Mouse (Mus musculus) CH12.LX (cell line): ENCODE measurements around the gene Cbfb. TPM values are rescaled to one million over a fixed set of nuclear protein-coding genes. Genes with fewer than 3 reads are reported as not detected.

Source experiments
- DNase-seq: peaks from one replicate; pipeline ENCODE4 v3.0.0-alpha.2; 2013; ENCODE audit errors: extremely low read depth
- H3K27ac ChIP-seq: 2 replicates; pipeline ENCODE4 v1.5.1; 2012; ENCODE audit warnings: low read depth, mild to moderate bottlenecking, control low read depth, moderate library complexity; ENCODE audit not compliant: insufficient read depth
- H3K27me3 ChIP-seq: replicated peaks from 2 replicates; pipeline ENCODE3; 2012; ENCODE audit warnings: inconsistent platforms
- H3K36me3 ChIP-seq, 2 experiments: replicated peaks in 1 of 2; 2 replicates each; pipeline versions ENCODE3 to v1.6.1; 2012; ENCODE audit warnings: inconsistent platforms in 1 of 2, low read length in 1 of 2, mild to moderate bottlenecking in 1 of 2, mixed read lengths in 1 of 2, moderate library complexity in 1 of 2; ENCODE audit not compliant: control insufficient read depth in 1 of 2, insufficient read depth in 1 of 2
- H3K4me1 ChIP-seq, 2 experiments: 2 replicates each; pipeline ENCODE4 v1.6.1; 2012; ENCODE audit warnings: inconsistent platforms in 1 of 2, moderate library complexity in 1 of 2; ENCODE audit not compliant: insufficient read depth in 2 of 2, control insufficient read depth in 1 of 2
- H3K4me2 ChIP-seq: 2 replicates; pipeline ENCODE4 v1.6.1; 2012; ENCODE audit warnings: low read depth, mild to moderate bottlenecking, control low read depth; ENCODE audit not compliant: poor library complexity, insufficient read depth, severe bottlenecking
- H3K4me3 ChIP-seq, 3 experiments: fragments of 150-350 bp in 1 of 3; sonication (generic) in 1 of 3; replicated peaks in 1 of 3; 2 replicates each; pipeline versions ENCODE3 to v1.5.1; 2011 to 2012; ENCODE audit warnings: low read depth in 2 of 3, low read length in 2 of 3, mild to moderate bottlenecking in 2 of 3, moderate library complexity in 2 of 3, control low read depth in 1 of 3, improper control_type of control experiment in 1 of 3, inconsistent platforms in 1 of 3, mixed read lengths in 1 of 3; ENCODE audit not compliant: poor library complexity in 1 of 3
- H3K79me2 ChIP-seq: replicated peaks from 2 replicates; pipeline ENCODE4 v1.6.1; 2012; ENCODE audit warnings: mild to moderate bottlenecking, moderate library complexity; ENCODE audit not compliant: control insufficient read depth, poor library complexity, insufficient read depth, severe bottlenecking; ENCODE audit errors: extremely low read depth
- H3K9ac ChIP-seq: 2 replicates; pipeline ENCODE4 v1.6.1; 2012; ENCODE audit warnings: low read depth, mild to moderate bottlenecking, control low read depth, moderate library complexity; ENCODE audit not compliant: insufficient read depth
- H3K9me3 ChIP-seq: replicated peaks from 2 replicates; pipeline ENCODE3; 2012; ENCODE audit warnings: low read length, inconsistent platforms, mixed read lengths
- BHLHE40 ChIP-seq: IDR thresholded peaks from 2 replicates; pipeline ENCODE4 v1.6.1; 2011; ENCODE audit warnings: mild to moderate bottlenecking, low read depth, low read length, improper control_type of control experiment
- CHD1 ChIP-seq: IDR thresholded peaks from 2 replicates; pipeline ENCODE4 v1.6.1; 2012; ENCODE audit warnings: low read depth, low read length, improper control_type of control experiment, inconsistent platforms
- CTCF ChIP-seq, 2 experiments: IDR thresholded peaks in 1 of 2; conservative IDR thresholded peaks in 1 of 2; 2 replicates each; pipeline ENCODE4 v1.5.1; 2011 to 2012; ENCODE audit warnings: low read depth in 2 of 2, low read length in 2 of 2, improper control_type of control experiment in 1 of 2, inconsistent platforms in 1 of 2, mild to moderate bottlenecking in 1 of 2, moderate library complexity in 1 of 2
- E2F4 ChIP-seq: IDR thresholded peaks from 2 replicates; pipeline ENCODE4 v1.6.1; 2011; ENCODE audit warnings: low read depth, low read length, improper control_type of control experiment; ENCODE audit not compliant: insufficient replicate concordance
- ELF1 ChIP-seq: IDR thresholded peaks from 2 replicates; pipeline ENCODE4 v1.6.1; 2014; ENCODE audit warnings: low read depth, mild to moderate bottlenecking, inconsistent platforms, low read length, improper control_type of control experiment
- EP300 ChIP-seq: IDR thresholded peaks from 2 replicates; pipeline ENCODE4 v1.6.1; 2011; ENCODE audit warnings: low read length, improper control_type of control experiment
- ETS1 ChIP-seq: conservative IDR thresholded peaks from 2 replicates; pipeline ENCODE4 v1.6.1; 2012; ENCODE audit warnings: low read depth, mild to moderate bottlenecking, inconsistent platforms, low read length, improper control_type of control experiment, moderate library complexity
- GABPA ChIP-seq: IDR thresholded peaks from 2 replicates; pipeline ENCODE4 v1.6.1; 2012; ENCODE audit warnings: low read depth, low read length, improper control_type of control experiment, inconsistent platforms; ENCODE audit not compliant: insufficient replicate concordance
- HCFC1 ChIP-seq: IDR thresholded peaks from 2 replicates; pipeline ENCODE4 v1.6.1; 2012; ENCODE audit warnings: low read depth, mild to moderate bottlenecking, inconsistent platforms, low read length, improper control_type of control experiment
- JUN ChIP-seq: IDR thresholded peaks from 2 replicates; pipeline ENCODE4 v1.6.1; 2011; ENCODE audit warnings: low read depth, mild to moderate bottlenecking, low read length, improper control_type of control experiment, moderate library complexity; ENCODE audit not compliant: insufficient read depth
- KAT2A ChIP-seq: IDR thresholded peaks from 2 replicates; pipeline ENCODE4 v1.6.1; 2012; ENCODE audit warnings: low read length, improper control_type of control experiment, inconsistent platforms; ENCODE audit not compliant: insufficient replicate concordance
- MAFK ChIP-seq: IDR thresholded peaks from 2 replicates; pipeline ENCODE4 v1.6.1; 2011; ENCODE audit warnings: low read length, improper control_type of control experiment; ENCODE audit not compliant: insufficient replicate concordance
- MAX ChIP-seq: IDR thresholded peaks from 2 replicates; pipeline ENCODE4 v1.6.1; 2011; ENCODE audit warnings: low read length, improper control_type of control experiment
- MAZ ChIP-seq: IDR thresholded peaks from 2 replicates; pipeline ENCODE4 v1.6.1; 2012; ENCODE audit warnings: low read depth, mild to moderate bottlenecking, inconsistent platforms, low read length, improper control_type of control experiment, moderate library complexity
- MEF2A ChIP-seq: IDR thresholded peaks from 2 replicates; pipeline ENCODE4 v1.6.1; 2014; ENCODE audit warnings: low read depth, mild to moderate bottlenecking, inconsistent platforms, low read length, improper control_type of control experiment, borderline replicate concordance
- MYC ChIP-seq: IDR thresholded peaks from 2 replicates; pipeline ENCODE4 v1.6.1; 2011; ENCODE audit warnings: low read depth, mild to moderate bottlenecking, improper control_type of control experiment, low read length
- NELFE ChIP-seq: IDR thresholded peaks from 2 replicates; pipeline ENCODE4 v1.6.1; 2011; ENCODE audit warnings: low read depth, low read length, improper control_type of control experiment
- NRF1 ChIP-seq: IDR thresholded peaks from 2 replicates; pipeline ENCODE4 v1.6.1; 2014; ENCODE audit warnings: low read depth, mild to moderate bottlenecking, inconsistent platforms, low read length, improper control_type of control experiment, moderate library complexity
- PAX5 ChIP-seq: IDR thresholded peaks from 2 replicates; pipeline ENCODE4 v1.6.1; 2012; ENCODE audit warnings: low read length, inconsistent platforms, mixed read lengths
- POLR2A ChIP-seq: IDR thresholded peaks from 2 replicates; pipeline ENCODE4 v1.6.1; 2011; ENCODE audit warnings: low read depth, mild to moderate bottlenecking, improper control_type of control experiment, low read length
- POLR2AphosphoS2 ChIP-seq: IDR thresholded peaks from 2 replicates; pipeline ENCODE4 v1.6.1; 2011; ENCODE audit warnings: low read depth, low read length, improper control_type of control experiment
- RAD21 ChIP-seq: IDR thresholded peaks from 2 replicates; pipeline ENCODE4 v1.6.1; 2011; ENCODE audit warnings: low read depth, mild to moderate bottlenecking, low read length, improper control_type of control experiment, moderate library complexity
- RCOR1 ChIP-seq: conservative IDR thresholded peaks from 2 replicates; pipeline ENCODE4 v1.6.1; 2012; ENCODE audit warnings: low read depth, mild to moderate bottlenecking, inconsistent platforms, low read length, improper control_type of control experiment
- SIN3A ChIP-seq: IDR thresholded peaks from 2 replicates; pipeline ENCODE4 v1.6.1; 2012; ENCODE audit warnings: low read length, improper control_type of control experiment, inconsistent platforms
- SMC3 ChIP-seq: IDR thresholded peaks from 2 replicates; pipeline ENCODE4 v1.6.1; 2011; ENCODE audit warnings: low read depth, low read length, improper control_type of control experiment
- TBP ChIP-seq: conservative IDR thresholded peaks from 2 replicates; pipeline ENCODE4 v1.6.1; 2011; ENCODE audit warnings: low read depth, low read length, improper control_type of control experiment
- TCF12 ChIP-seq: IDR thresholded peaks from 2 replicates; pipeline ENCODE4 v1.6.1; 2014; ENCODE audit warnings: low read depth, mild to moderate bottlenecking, inconsistent platforms, low read length, improper control_type of control experiment
- UBTF ChIP-seq: IDR thresholded peaks from 2 replicates; pipeline ENCODE4 v1.6.1; 2012; ENCODE audit warnings: low read depth, mild to moderate bottlenecking, inconsistent platforms, low read length, improper control_type of control experiment, moderate library complexity
- USF1 ChIP-seq: IDR thresholded peaks from 2 replicates; pipeline ENCODE4 v1.6.1; 2014; ENCODE audit warnings: low read depth, mild to moderate bottlenecking, inconsistent platforms, low read length, improper control_type of control experiment
- USF2 ChIP-seq: conservative IDR thresholded peaks from 2 replicates; pipeline ENCODE4 v1.6.1; 2011; ENCODE audit warnings: low read depth, low read length, improper control_type of control experiment
- ZC3H11A ChIP-seq: IDR thresholded peaks from 2 replicates; pipeline ENCODE4 v1.6.1; 2012; ENCODE audit warnings: low read depth, mild to moderate bottlenecking, inconsistent platforms, low read length, improper control_type of control experiment
- ZKSCAN1 ChIP-seq: IDR thresholded peaks from 2 replicates; pipeline ENCODE4 v1.6.1; 2012; ENCODE audit warnings: low read depth, inconsistent platforms, low read length, improper control_type of control experiment, borderline replicate concordance
- ZMIZ1 ChIP-seq: IDR thresholded peaks from 2 replicates; pipeline ENCODE4 v1.6.1; 2012; ENCODE audit warnings: low read depth, mild to moderate bottlenecking, inconsistent platforms, low read length, improper control_type of control experiment
- dilution Hi-C: fragments of 300-500 bp; cut with MboI; formaldehyde crosslinking; loops from 2 replicates; pipeline ENCODE4 v1.14.3; 2020; ENCODE audit warnings: low sequenced_read_pairs; ENCODE audit not compliant: extremely low pct_unique_long_range_greater_than_20kb, extremely low pct_ligation_motif_present
- in situ Hi-C: fragments of 300-500 bp; cut with MboI; formaldehyde crosslinking; loops from 3 replicates; pipeline ENCODE4 v1.14.3; 2019; ENCODE audit warnings: low sequenced_read_pairs, low pct_ligation_motif_present, low pct_unique_long_range_greater_than_20kb, mixed read lengths
- polyA plus RNA-seq: library from polyadenylated mRNA; unstranded; fragments of >175 nt; gene quantifications from 2 replicates; pipeline ENCODE4 v1.2.1, GENCODE M21; 2012; ENCODE audit warnings: low read depth; ENCODE audit not compliant: insufficient read length
- total RNA-seq, 2 experiments: library from RNA; depleted of rRNA; stranded (reverse); fragments of 300-350 nt in 1 of 2; fragments of >200 nt in 1 of 2; gene quantifications; 2 replicates each; pipeline ENCODE4 v1.2.3; 2012 to 2014

The Cbfb gene
- 49.7 and 70.2 TPM in 2 replicates for total RNA-seq (2012; rRNA removed)
- total RNA-seq (2014; rRNA removed): 170 and 203 TPM in 2 replicates
- 87.9 and 97.7 TPM in 2 replicates for polyA plus RNA-seq

DNA sequence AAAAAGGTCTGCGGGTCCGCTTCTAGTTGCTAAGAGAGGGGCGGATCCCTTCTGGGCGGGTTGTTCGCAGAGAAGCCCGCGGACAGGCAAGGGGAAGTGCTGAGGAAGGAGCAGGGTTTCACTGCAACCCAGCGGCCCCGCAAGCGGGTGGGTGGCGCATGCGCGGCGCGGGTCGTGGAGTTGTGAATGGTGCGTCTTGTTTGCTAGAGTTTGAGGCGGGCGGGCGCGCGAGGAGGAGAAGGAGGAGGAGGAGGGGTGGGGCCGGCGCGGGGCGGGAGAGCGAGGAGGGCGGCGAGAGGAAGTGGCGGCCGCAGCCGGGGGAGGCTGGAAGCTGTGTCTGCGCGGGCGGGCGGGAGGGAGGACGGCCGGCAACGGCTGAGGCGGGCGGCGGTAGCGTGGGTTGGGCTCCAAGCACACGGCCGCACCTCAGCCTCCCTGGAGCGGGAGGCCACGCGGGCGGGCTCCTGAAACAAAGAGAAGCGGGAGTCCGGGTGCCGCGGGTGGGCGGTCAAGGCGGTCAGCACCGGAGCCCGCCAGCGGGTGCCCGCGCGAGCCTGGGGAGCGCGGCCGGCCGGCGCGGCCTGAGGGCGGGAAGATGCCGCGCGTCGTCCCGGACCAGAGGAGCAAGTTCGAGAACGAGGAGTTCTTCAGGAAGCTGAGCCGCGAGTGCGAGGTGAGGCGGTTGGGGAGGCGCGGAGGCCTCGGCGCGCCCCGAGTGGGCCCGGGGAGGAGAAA is at the start of gene Cbfb:
TSS of gene Cbfb (plus strand) at position 294 of the 735 bp plus-strand sequence.
- Histone ChIP-seq H3K9ac (peak within 1 kb of the TSS; percentile 92), H3K79me2 (peaks cover 37% of the 10 kb centered on the region), H3K4me1 (peaks cover 4 to 24% of the 10 kb centered on the region in 2 experiments), H3K27me3 (no peaks in the 10 kb centered on the region)
- peak; percentile 96 for DNase-seq
- dilution Hi-C loops (no loop called here), in situ Hi-C loops (no loop called here)
- TF ChIP-seq NRF1: peak; percentile 95
- 0 out of 2 replicates have a peak, but pooled peaks have one; percentile 26 for TF ChIP-seq ETS1
- TF ChIP-seq USF2: no peak
- peak; percentile 70 for TF ChIP-seq ELF1
- no peak for TF ChIP-seq MAFK
- TF ChIP-seq ZKSCAN1: no peak
- TF ChIP-seq EP300: no peak
- TF ChIP-seq ZC3H11A: no peak
- TF ChIP-seq MAZ: peak; percentile 57; the same call in 1 of the 2 replicates
- TF ChIP-seq BHLHE40: 0 out of 2 replicates have a peak, but pooled peaks have one; percentile 21
- TF ChIP-seq SIN3A: peak; percentile 88; the same call in 1 of the 2 replicates
- TF ChIP-seq KAT2A: no peak
- peak; percentile 29; the same call in 1 of the 2 replicates for TF ChIP-seq HCFC1
- TF ChIP-seq UBTF: no peak; the same call in 1 of the 2 replicates
- no peak for TF ChIP-seq JUN
- TF ChIP-seq TCF12: peak; percentile 65; the same call in 1 of the 2 replicates
- TF ChIP-seq POLR2AphosphoS2: no peak
- TF ChIP-seq GABPA: no peak
- TF ChIP-seq RCOR1: 0 out of 2 replicates have a peak, but pooled peaks have one; percentile 61
- peak; percentile 31; the same call in 1 of the 2 replicates for TF ChIP-seq NELFE
- no peak for TF ChIP-seq SMC3
- TF ChIP-seq TBP: no peak; the same call in 1 of the 2 replicates
- no peak; the same call in 1 of the 2 replicates for TF ChIP-seq ZMIZ1
- no peak for TF ChIP-seq PAX5
- no peak for TF ChIP-seq CTCF (conservative IDR thresholded peaks at IDR 0.05 in 1 of 2, IDR thresholded peaks at IDR 0.05 in 1 of 2; ENCODE audit: low read depth in 2 of 2, low read length in 2 of 2)
- TF ChIP-seq CHD1: no peak; the same call in 1 of the 2 replicates
- TF ChIP-seq RAD21: no peak
- peak; percentile 43; the same call in 1 of the 2 replicates for TF ChIP-seq E2F4
- no peak for TF ChIP-seq MAX
- no peak for TF ChIP-seq MYC
- TF ChIP-seq USF1: no peak
- peak; percentile 61 for TF ChIP-seq POLR2A
- TF ChIP-seq MEF2A: no peak
- TF ChIP-seq, all 38 proteins: peak for 12
- H3K9me3 ChIP-seq: no peaks in the 10 kb centered on the region
- H3K4me3 ChIP-seq: peak within 1 kb of the TSS; percentile 86 to 95 (median 87)
- H3K27ac ChIP-seq: peak within 1 kb of the TSS; percentile 76
- H3K36me3 ChIP-seq: peaks cover 4 to 17% of the 10 kb centered on the region in 2 experiments
- peak within 1 kb of the TSS; percentile 82 for H3K4me2 ChIP-seq
